Mouse (Mus musculus) hindbrain, embryonic 11.5 days (tissue): ENCODE data around the gene Arid5a. TPM values are rescaled to one million over a fixed set of nuclear protein-coding genes. Genes with fewer than 3 reads are reported as not detected.

ENCODE experiments used
- ATAC-seq: fragments of 200-750 bp; cut with Nextera tagmentation; 2 replicates; pipeline ENCODE4 v1.8.0; 2017; ENCODE audit warnings: mild to moderate bottlenecking, moderate TSS enrichment, moderate library complexity; ENCODE audit not compliant: low FRiP score
- DNase-seq: peaks from one replicate; pipeline ENCODE4 v3.0.0-alpha.2; 2015; ENCODE audit warnings: low spot score
- H3K27ac ChIP-seq: fragments of 300-500 bp; sonication (generic); 2 replicates; pipeline ENCODE4 v1.5.1; 2014; ENCODE audit warnings: mild to moderate bottlenecking, low read depth, low read length
- H3K27me3 ChIP-seq: fragments of 300-500 bp; sonication (generic); 2 replicates; pipeline ENCODE4 v1.6.1; 2014; ENCODE audit warnings: mild to moderate bottlenecking, low read length, moderate library complexity, mixed read lengths; ENCODE audit not compliant: control insufficient read depth, insufficient read depth
- H3K36me3 ChIP-seq: fragments of 300-500 bp; sonication (generic); 2 replicates; pipeline ENCODE4 v1.6.1; 2014; ENCODE audit warnings: mild to moderate bottlenecking, low read length, moderate library complexity, mixed read lengths; ENCODE audit not compliant: control insufficient read depth, insufficient read depth
- H3K4me1 ChIP-seq: fragments of 300-500 bp; sonication (generic); replicated peaks from 2 replicates; pipeline ENCODE4 v1.6.1; 2014; ENCODE audit warnings: low read length, mixed read lengths; ENCODE audit not compliant: control insufficient read depth, insufficient read depth
- H3K4me2 ChIP-seq: fragments of 300-500 bp; sonication (generic); replicated peaks from 2 replicates; pipeline ENCODE4 v1.6.1; 2014; ENCODE audit warnings: mild to moderate bottlenecking, low read depth, low read length
- H3K4me3 ChIP-seq: fragments of 300-500 bp; sonication (generic); 2 replicates; pipeline ENCODE4 v1.5.1; 2014; ENCODE audit warnings: low read depth, low read length
- H3K9ac ChIP-seq: fragments of 300-500 bp; sonication (generic); 2 replicates; pipeline ENCODE4 v1.6.1; 2014; ENCODE audit warnings: low read depth, low read length
- H3K9me3 ChIP-seq: fragments of 300-500 bp; sonication (generic); 2 replicates; pipeline ENCODE4 v1.6.1; 2016; ENCODE audit warnings: low read length; ENCODE audit not compliant: control insufficient read depth
- WGBS: fragments of 180-500 bp; shearing (Covaris S2); extraction: QIAGEN DNeasy Blood & Tissue Kit; methylation state at CpG from one replicate; pipeline ENCODE4 v1.1.7; 2014; 5-methylcytosine and 5-hydroxymethylcytosine counted together
- polyA plus RNA-seq: library from polyadenylated mRNA; unstranded; fragments of >200 nt; fragmentation: Nextera tagmentation; extraction: Ambion mirVana; gene quantifications from 2 replicates; pipeline ENCODE4 v1.2.1, GENCODE M21; 2014

Arid5a gene
- polyA plus RNA-seq, 1 experiment from 2014 or later: 1.9 TPM

GRCm38 (mm10) chr1:36325900-36326321, 18.4 kb downstream of the Arid5a start:
- WGBS: 94% methylated on average over 2 of the region's 2 CpGs
- Histone ChIP-seq H3K27ac (no peak overlapping the region), H3K9me3 (no peaks in the 10 kb centered on the region), H3K9ac (no peak overlapping the region), H3K36me3 (no peaks in the 10 kb centered on the region), H3K4me3 (no peak overlapping the region), H3K27me3 (no peaks in the 10 kb centered on the region), H3K4me2 (no peak overlapping the region), H3K4me1 (no peaks in the 10 kb centered on the region)
- ATAC-seq (no peak), DNase-seq (no peak)

- DNase-seq (no peak), ATAC-seq (no peak)
- no peak overlapping the region for H3K9ac ChIP-seq
- no peaks in the 10 kb centered on the region for H3K9me3 ChIP-seq
- no peak overlapping the region for H3K4me2 ChIP-seq
- no peaks in the 10 kb centered on the region for H3K36me3 ChIP-seq
- no peaks in the 10 kb centered on the region for H3K4me1 ChIP-seq
- 91% methylated on average over 2 of the region's 2 CpGs for WGBS
- no peaks in the 10 kb centered on the region for H3K27me3 ChIP-seq
- no peak overlapping the region for H3K27ac ChIP-seq
- no peak overlapping the region for H3K4me3 ChIP-seq
Measured at GRCm38 (mm10) chr1:36326815-36327214, 19.3 kb downstream of the Arid5a start.

- Histone ChIP-seq H3K9ac (no peak overlapping the region), H3K36me3 (0 out of 2 replicates have a peak, but pooled peaks cover 7% of the 10 kb centered on the region), H3K9me3 (no peaks in the 10 kb centered on the region), H3K4me2 (no peak overlapping the region), H3K4me1 (no peaks in the 10 kb centered on the region), H3K27me3 (no peaks in the 10 kb centered on the region), H3K4me3 (no peak overlapping the region), H3K27ac (no peak overlapping the region)
- ATAC-seq: no peak
- 74% methylated on average over 6 of the region's 6 CpGs for WGBS
- DNase-seq: no peak
Measured at GRCm38 (mm10) chr1:36331743-36332142, 24.2 kb downstream of the Arid5a start.

- Histone ChIP-seq H3K36me3 (peaks cover 16% of the 10 kb centered on the region; the same call in 1 of the 2 replicates), H3K4me3 (no peak overlapping the region), H3K4me2 (no peak overlapping the region), H3K4me1 (no peaks in the 10 kb centered on the region), H3K9me3 (no peaks in the 10 kb centered on the region), H3K27ac (no peak overlapping the region), H3K9ac (no peak overlapping the region), H3K27me3 (no peaks in the 10 kb centered on the region)
- WGBS: 80% methylated on average over 14 of the region's 14 CpGs
- DNase-seq: no peak
- ATAC-seq: no peak
Measured at GRCm38 (mm10) chr1:36332955-36333887, 25.7 kb downstream of the Arid5a start.

- no peak overlapping the region for H3K4me2 ChIP-seq
- no peak overlapping the region for H3K9ac ChIP-seq
- no peaks in the 10 kb centered on the region for H3K4me1 ChIP-seq
- WGBS: 97% methylated on average over 6 of the region's 6 CpGs
- DNase-seq: no peak
- no peaks in the 10 kb centered on the region for H3K27me3 ChIP-seq
- H3K4me3 ChIP-seq: no peak overlapping the region
- H3K9me3 ChIP-seq: no peaks in the 10 kb centered on the region
- peaks cover 20% of the 10 kb centered on the region for H3K36me3 ChIP-seq
- no peak for ATAC-seq
- no peak overlapping the region for H3K27ac ChIP-seq
Measured at GRCm38 (mm10) chr1:36342547-36342946, 35.0 kb downstream of the Arid5a start.

- Histone ChIP-seq H3K9ac (no peak overlapping the region), H3K27me3 (no peaks in the 10 kb centered on the region), H3K36me3 (peaks cover 19% of the 10 kb centered on the region), H3K9me3 (no peaks in the 10 kb centered on the region), H3K4me2 (no peak overlapping the region), H3K4me1 (no peaks in the 10 kb centered on the region), H3K4me3 (no peak overlapping the region), H3K27ac (no peak overlapping the region)
- ATAC-seq (no peak), DNase-seq (no peak)
- 87% methylated on average over 4 of the region's 4 CpGs for WGBS
Measured at GRCm38 (mm10) chr1:36352351-36352750, 44.8 kb downstream of the Arid5a start.

GRCm38 (mm10) chr1:36356955-36357695, 49.6 kb downstream of the Arid5a start:
- no peaks in the 10 kb centered on the region for H3K4me1 ChIP-seq
- no peak overlapping the region for H3K4me3 ChIP-seq
- no peaks in the 10 kb centered on the region for H3K9me3 ChIP-seq
- H3K36me3 ChIP-seq: peaks cover 10% of the 10 kb centered on the region; the same call in 1 of the 2 replicates
- no peak overlapping the region for H3K27ac ChIP-seq
- no peak for ATAC-seq
- DNase-seq: no peak
- 92% methylated on average over 5 of the region's 5 CpGs for WGBS
- H3K27me3 ChIP-seq: no peaks in the 10 kb centered on the region
- no peak overlapping the region for H3K4me2 ChIP-seq
- no peak overlapping the region for H3K9ac ChIP-seq

- Histone ChIP-seq H3K27ac (no peak overlapping the region), H3K9ac (0 out of 2 replicates have a peak overlapping the region, but pooled peaks have one; percentile 12), H3K27me3 (no peaks in the 10 kb centered on the region), H3K4me1 (peaks cover 4% of the 10 kb centered on the region; the same call in 1 of the 2 replicates), H3K4me2 (peak overlapping the region; percentile 60), H3K4me3 (peak overlapping the region; percentile 67; the same call in 1 of the 2 replicates), H3K9me3 (no peaks in the 10 kb centered on the region), H3K36me3 (no peaks in the 10 kb centered on the region)
- WGBS: 65% methylated on average over 12 of the region's 12 CpGs
- ATAC-seq (no peak), DNase-seq (no peak)
Measured at GRCm38 (mm10) chr1:36367698-36368097, 60.2 kb downstream of the Arid5a start.
